Mouse (Mus musculus) heart, postnatal 36 days (tissue): ENCODE measurements around the gene Mrpl49. TPM values are rescaled to one million over a fixed set of nuclear protein-coding genes. Genes with fewer than 3 reads are reported as not detected.
A peak's percentile ranks its signal among the peaks of the same experiment; 100 is the strongest.

ENCODE experiments used
- DNase-seq, 2 experiments: peaks; one replicate each; pipeline ENCODE4 v3.0.0; 2021 to 2022
- intact Hi-C: fragments of 180-260 bp; cut with DNase I; formaldehyde crosslinking; loops from one replicate; pipeline ENCODE4 v1.15.1; 2025
- total RNA-seq, 2 experiments: library from RNA; stranded (reverse); gene quantifications; 2 replicates each; pipeline ENCODE4 v1.2.3; 2021

The Mrpl49 gene
- total RNA-seq, 2 experiments from 2014 or later = 36.2 to 39.7 TPM

- intact Hi-C loops = no loop called here
- peak; percentile 87 for DNase-seq
These were observed 10.3 kb upstream of the Mrpl49 start, which contains the start of gene Tm7sf2 for GRCm38 (mm10) chr19:6067724-6068415. Gene Tm7sf2 (minus strand): TSS chr19:6068373.

GRCm38 (mm10) chr19:6067011-6067723 lies 9.6 kb upstream of the Mrpl49 start:
- intact Hi-C loops = no loop called here
- DNase-seq = peak; percentile 69 to 78

GRCm38 (mm10) chr19:6066571-6066970 lies 9.0 kb upstream of the Mrpl49 start:
- intact Hi-C loops = no loop called here
- no peak for DNase-seq

- DNase-seq = no peak
- intact Hi-C loops = loop anchor here (5.0 kb wide), 2 partner anchors 151 to 179 kb away; partner anchors contain the start of genes Atg2a and Dpf2
These were observed 5.5 kb upstream of the Mrpl49 start for GRCm38 (mm10) chr19:6063081-6063480.

GRCm38 (mm10) chr19:6062418-6062817 lies 4.8 kb upstream of the Mrpl49 start:
- DNase-seq = no peak
- intact Hi-C loops = loop anchor here (5.0 kb wide), 2 partner anchors 150 to 180 kb away; partner anchors contain the start of genes Atg2a and Dpf2

GRCm38 (mm10) chr19:6061641-6062302 lies 4.2 kb upstream of the Mrpl49 start:
- no peak for DNase-seq
- intact Hi-C loops = loop anchor here (5.0 kb wide), 2 partner anchors 149 to 181 kb away; partner anchors contain the start of genes Atg2a and Dpf2

GRCm38 (mm10) chr19:6061021-6061533 lies 3.5 kb upstream of the Mrpl49 start, which contains the start of gene Znhit2:
Gene Znhit2 (plus strand): TSS chr19:6061192.
- intact Hi-C loops = loop anchor here (5.0 kb wide), 2 partner anchors 149 to 181 kb away; partner anchors contain the start of genes Atg2a and Dpf2
- peak; percentile 90 to 93 for DNase-seq

- no peak for DNase-seq
- intact Hi-C loops = no loop called here
These were observed 1.4 kb upstream of the Mrpl49 start for GRCm38 (mm10) chr19:6058966-6059365.

GRCm38 (mm10) chr19:6058513-6058912 lies 928 bp upstream of the Mrpl49 start:
- DNase-seq = no peak
- intact Hi-C loops = no loop called here

GRCm38 (mm10) chr19:6056696-6057095 lies 889 bp downstream of the Mrpl49 start:
- DNase-seq = no peak
- intact Hi-C loops = loop anchor here (1.0 kb wide), 1 partner anchor 28 kb away; the partner anchor contains the start of genes Cdca5 and Zfpl1

GRCm38 (mm10) chr19:6054296-6054695 lies 3.3 kb downstream of the Mrpl49 start:
- no peak for DNase-seq
- intact Hi-C loops = no loop called here

- intact Hi-C loops = no loop called here
- DNase-seq = peak in 1 of 2 experiments; percentile 1
These were observed 5.1 kb downstream of the Mrpl49 start for GRCm38 (mm10) chr19:6052516-6052915.

- intact Hi-C loops = loop anchor here (5.0 kb wide), 2 partner anchors 78 to 137 kb away; partner anchors contain the start of genes Dpf2 and Snx15
- DNase-seq = no peak
These were observed 8.7 kb downstream of the Mrpl49 start for GRCm38 (mm10) chr19:6048681-6049410.

- DNase-seq = no peak
- intact Hi-C loops = loop anchor here (5.0 kb wide), 2 partner anchors 79 to 136 kb away; partner anchors contain the start of genes Dpf2 and Snx15
These were observed 9.8 kb downstream of the Mrpl49 start for GRCm38 (mm10) chr19:6047899-6048166.

GRCm38 (mm10) chr19:6047154-6047898 lies 10.3 kb downstream of the Mrpl49 start:
- intact Hi-C loops = loop anchor here (5.0 kb wide), 2 partner anchors 80 to 135 kb away; partner anchors contain the start of genes Dpf2 and Snx15
- no peak for DNase-seq

GRCm38 (mm10) chr19:6046294-6047153 lies 11.1 kb downstream of the Mrpl49 start, which contains the start of gene Syvn1:
Gene Syvn1 (plus strand): TSS chr19:6046576.
- DNase-seq = peak; percentile 87 to 95
- intact Hi-C loops = loop anchor here (5.0 kb wide), 2 partner anchors 81 to 134 kb away; partner anchors contain the start of genes Dpf2 and Snx15

- intact Hi-C loops = loop anchor here (5.0 kb wide), 2 partner anchors 82 to 133 kb away; partner anchors contain the start of genes Dpf2 and Snx15
- no peak for DNase-seq
These were observed 12.0 kb downstream of the Mrpl49 start for GRCm38 (mm10) chr19:6045366-6046293.
